In genomic region chr9:50674771-50675170, GRCm38 (mm10) we compare ENCODE assay signal across 1 mouse cellular context.
TF ChIP-seq lines count a peak whose summit lies in the region.

No protein-coding gene starts in this region.

TF ChIP-seq in ES-E14, 5 proteins besides CTCF, POLR2A, EP300 and RAD21 (continued from another document):
- TF ChIP-seq ZC3H11A (IDR thresholded peaks at IDR 0.05; ENCODE audit: borderline replicate concordance, low read depth, low read length) (0 out of 2 replicates have a peak, but pooled peaks have one; percentile 41), MAFK (IDR thresholded peaks at IDR 0.05; ENCODE audit: insufficient read depth, low read depth, low read length) (no peak)
